Mouse (Mus musculus): Measurements from ENCODE around the gene Nos1ap.

Nos1ap gene

GRCm38 (mm10) chr1:170371191-170371792, 218.4 kb downstream of the Nos1ap start:
- no peak for DNase-seq (ENCODE audit: extremely low read depth, low read depth, low spot score)

- DNase-seq (ENCODE audit: extremely low read depth, low read depth, low spot score): no peak
Measured at GRCm38 (mm10) chr1:170368864-170369263, 220.8 kb downstream of the Nos1ap start.

GRCm38 (mm10) chr1:170366981-170367700, 222.5 kb downstream of the Nos1ap start:
- no peak for DNase-seq (ENCODE audit: extremely low read depth, low read depth, low spot score)

GRCm38 (mm10) chr1:170363746-170364145, 225.9 kb downstream of the Nos1ap start:
- DNase-seq (ENCODE audit: extremely low read depth, low read depth, low spot score): no peak

- no peak for DNase-seq (ENCODE audit: extremely low read depth, low read depth, low spot score)
Measured at GRCm38 (mm10) chr1:170360183-170360915, 229.3 kb downstream of the Nos1ap start.

GRCm38 (mm10) chr1:170353335-170353734, 236.3 kb downstream of the Nos1ap start:
- DNase-seq (ENCODE audit: extremely low read depth, low read depth, low spot score): no peak

GRCm38 (mm10) chr1:170351080-170351479, 238.6 kb downstream of the Nos1ap start:
- DNase-seq (ENCODE audit: extremely low read depth, low read depth, low spot score): no peak

- DNase-seq (ENCODE audit: extremely low read depth, low read depth, low spot score): no peak
Measured at GRCm38 (mm10) chr1:170346266-170346665, 243.4 kb downstream of the Nos1ap start.

GRCm38 (mm10) chr1:170343906-170344305, 245.8 kb downstream of the Nos1ap start:
- DNase-seq (ENCODE audit: extremely low read depth, low read depth, low spot score): no peak

GRCm38 (mm10) chr1:170343081-170343480, 246.6 kb downstream of the Nos1ap start:
- DNase-seq (ENCODE audit: extremely low read depth, low read depth, low spot score): no peak

GRCm38 (mm10) chr1:170339943-170340342, 249.7 kb downstream of the Nos1ap start:
- no peak for DNase-seq (ENCODE audit: extremely low read depth, low read depth, low spot score)

- DNase-seq (ENCODE audit: extremely low read depth, low read depth, low spot score): no peak
Measured at GRCm38 (mm10) chr1:170332775-170333174, 256.9 kb downstream of the Nos1ap start.

GRCm38 (mm10) chr1:170331926-170332325, 257.7 kb downstream of the Nos1ap start:
- DNase-seq (ENCODE audit: extremely low read depth, low read depth, low spot score): no peak

- no peak for DNase-seq (ENCODE audit: extremely low read depth, low read depth, low spot score)
Measured at GRCm38 (mm10) chr1:170325277-170325676, 264.4 kb downstream of the Nos1ap start.

- no peak for DNase-seq (ENCODE audit: extremely low read depth, low read depth, low spot score)
Measured at GRCm38 (mm10) chr1:170324312-170324711, 265.3 kb downstream of the Nos1ap start.

GRCm38 (mm10) chr1:170323001-170323400, 266.7 kb downstream of the Nos1ap start:
- DNase-seq (ENCODE audit: extremely low read depth, low read depth, low spot score): no peak

GRCm38 (mm10) chr1:170322046-170322445, 267.6 kb downstream of the Nos1ap start:
- no peak for DNase-seq (ENCODE audit: extremely low read depth, low read depth, low spot score)

- DNase-seq (ENCODE audit: extremely low read depth, low read depth, low spot score): no peak
Measured at GRCm38 (mm10) chr1:170311431-170311830, 278.2 kb downstream of the Nos1ap start.

- no peak for DNase-seq (ENCODE audit: extremely low read depth, low read depth, low spot score)
Measured at GRCm38 (mm10) chr1:170308503-170308902, 281.2 kb downstream of the Nos1ap start, which contains the start of gene Spata46. Gene Spata46, plus strand, starts transcription at chr1:170308803.

- no peak for DNase-seq (ENCODE audit: extremely low read depth, low read depth, low spot score)
Measured at GRCm38 (mm10) chr1:170306232-170306631, 283.4 kb downstream of the Nos1ap start, which contains the start of gene Gm7694. Gene Gm7694, minus strand, starts transcription at chr1:170306332.

GRCm38 (mm10) chr1:170305002-170305401, 284.7 kb downstream of the Nos1ap start:
- no peak for DNase-seq (ENCODE audit: extremely low read depth, low read depth, low spot score)

- DNase-seq (ENCODE audit: extremely low read depth, low read depth, low spot score): no peak
Measured at GRCm38 (mm10) chr1:170303103-170303502, 286.6 kb downstream of the Nos1ap start.
